Mouse (Mus musculus) 3T3-L1 (cell line): Measurements from ENCODE around the gene Dclre1a.

Experiments used
- DNase-seq: peaks from one replicate; pipeline ENCODE4 v3.0.0-alpha.2; 2015; ENCODE audit warnings: low read depth, low spot score

Gene Dclre1a

GRCm38 (mm10) chr19:56547456-56548229 is at the start of gene Dclre1a:
TSS of gene Dclre1a (minus strand) at chr19:56548222.
- DNase-seq: peak; percentile 70

DNA sequence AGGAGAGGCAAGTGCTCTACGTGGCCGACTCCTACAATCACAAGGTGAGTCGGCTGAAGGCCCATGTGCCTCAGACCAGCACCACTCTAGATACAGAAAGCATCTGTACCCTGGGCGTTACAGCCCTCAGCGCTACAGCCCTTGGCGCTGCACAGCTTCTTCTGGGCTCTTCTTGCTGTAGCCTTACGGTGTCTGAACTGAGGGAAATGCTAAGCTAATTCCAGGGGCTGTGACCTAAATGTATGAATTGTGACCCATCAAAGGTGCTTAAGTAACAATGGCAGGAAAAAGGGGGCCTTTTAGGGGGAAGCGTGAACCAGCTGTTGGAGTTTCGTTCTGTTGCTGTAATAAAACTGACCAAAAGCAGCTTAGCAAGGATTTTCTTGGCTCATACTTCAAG is 44.5 kb upstream of the Dclre1a start:
- no peak for DNase-seq

- no peak for DNase-seq
These were observed 42.2 kb upstream of the Dclre1a start for GRCm38 (mm10) chr19:56590250-56590649.

- no peak for DNase-seq
These were observed 41.4 kb upstream of the Dclre1a start for GRCm38 (mm10) chr19:56589455-56589854.

DNA sequence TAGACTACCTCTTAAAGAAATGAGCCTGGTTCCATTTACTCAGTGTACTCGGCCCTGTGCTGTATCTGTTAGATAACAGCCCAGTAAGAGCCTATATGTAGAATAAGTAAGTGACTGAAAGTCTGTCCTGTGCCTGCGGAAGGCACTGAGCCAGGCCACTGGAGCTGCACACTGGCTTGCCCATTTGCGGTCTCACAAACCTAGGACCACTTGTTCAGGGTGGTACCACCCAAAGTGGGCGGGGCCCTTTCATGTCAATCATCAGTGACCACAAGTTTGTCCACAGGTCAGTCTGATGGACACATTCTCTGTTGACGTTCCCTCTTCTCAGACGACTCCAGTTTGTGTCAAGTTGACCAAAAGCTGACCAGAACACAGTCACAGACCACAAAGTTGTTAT is 41.0 kb upstream of the Dclre1a start:
- peak; percentile 27 for DNase-seq

DNA sequence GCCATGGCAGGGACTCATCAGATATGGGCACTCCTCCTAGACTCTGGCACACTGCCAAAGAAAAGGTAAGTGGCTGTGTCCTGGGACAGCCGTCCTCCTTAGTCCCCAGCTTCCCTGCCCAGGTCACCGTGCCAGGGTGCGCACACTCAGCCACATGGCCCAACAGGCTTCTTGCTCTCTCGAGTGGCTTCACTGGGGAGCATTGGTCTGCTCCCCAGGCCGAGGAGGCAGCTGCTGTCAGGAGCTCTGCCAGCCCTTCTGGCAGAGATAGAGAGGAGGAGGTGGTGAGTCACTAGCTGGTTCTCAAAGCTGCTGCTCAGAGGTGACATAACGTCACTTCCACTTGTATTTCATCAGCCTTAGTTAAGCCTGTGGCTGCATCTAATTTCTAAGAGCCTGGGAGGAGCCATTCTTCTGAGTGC is 40.2 kb upstream of the Dclre1a start:
- DNase-seq: peak; percentile 98

DNA sequence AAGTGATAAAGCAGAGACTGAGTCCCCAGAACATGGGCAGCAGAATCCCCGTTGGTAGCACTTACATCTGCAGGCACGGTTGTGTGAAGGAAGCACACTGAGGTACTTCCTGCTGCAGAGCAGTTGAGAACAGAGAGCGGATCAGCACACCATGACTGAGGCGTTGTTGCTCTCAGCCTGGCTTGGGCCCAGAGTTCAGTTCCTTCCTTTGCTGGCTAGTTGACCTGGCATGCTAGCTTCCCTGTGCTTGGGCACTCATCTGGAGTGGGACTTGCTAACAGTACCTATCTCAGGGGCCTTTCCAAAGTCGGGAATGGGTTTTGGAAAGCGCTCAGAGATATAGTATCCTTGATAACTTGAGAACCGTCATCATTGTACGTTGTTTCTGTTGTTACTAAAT is 38.3 kb upstream of the Dclre1a start:
- DNase-seq: no peak

GRCm38 (mm10) chr19:56584288-56584687 is 36.3 kb upstream of the Dclre1a start:
- no peak for DNase-seq

GRCm38 (mm10) chr19:56583785-56584184 is 35.8 kb upstream of the Dclre1a start:
- no peak for DNase-seq

DNA sequence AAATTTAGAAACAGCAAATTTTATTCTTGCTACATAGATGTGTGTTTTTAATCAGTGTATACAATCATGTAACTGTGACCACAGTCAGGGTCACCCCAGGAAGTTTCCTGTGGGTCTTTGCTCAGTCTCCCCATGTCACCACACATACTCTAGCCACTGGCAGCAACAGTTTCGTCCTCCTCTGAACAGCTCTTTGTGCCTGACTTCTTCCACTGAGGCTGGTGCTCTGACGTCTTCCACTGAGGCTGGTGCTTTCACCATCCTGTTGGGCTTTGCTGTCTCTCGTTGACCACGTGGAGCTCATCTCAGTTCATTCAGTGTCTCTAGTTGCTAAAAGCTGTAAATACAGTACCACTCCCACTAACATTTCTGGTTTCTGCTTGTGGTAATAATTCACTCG is 34.0 kb upstream of the Dclre1a start:
- DNase-seq: no peak

- DNase-seq: no peak
These were observed 29.8 kb upstream of the Dclre1a start for GRCm38 (mm10) chr19:56577801-56578200.

- no peak for DNase-seq
These were observed 25.2 kb upstream of the Dclre1a start for GRCm38 (mm10) chr19:56573184-56573583.

- no peak for DNase-seq
These were observed 23.9 kb upstream of the Dclre1a start for GRCm38 (mm10) chr19:56571913-56572312.

GRCm38 (mm10) chr19:56571234-56571633 is 23.2 kb upstream of the Dclre1a start:
- DNase-seq: no peak

GRCm38 (mm10) chr19:56570781-56571180 is 22.8 kb upstream of the Dclre1a start:
- DNase-seq: no peak

DNA sequence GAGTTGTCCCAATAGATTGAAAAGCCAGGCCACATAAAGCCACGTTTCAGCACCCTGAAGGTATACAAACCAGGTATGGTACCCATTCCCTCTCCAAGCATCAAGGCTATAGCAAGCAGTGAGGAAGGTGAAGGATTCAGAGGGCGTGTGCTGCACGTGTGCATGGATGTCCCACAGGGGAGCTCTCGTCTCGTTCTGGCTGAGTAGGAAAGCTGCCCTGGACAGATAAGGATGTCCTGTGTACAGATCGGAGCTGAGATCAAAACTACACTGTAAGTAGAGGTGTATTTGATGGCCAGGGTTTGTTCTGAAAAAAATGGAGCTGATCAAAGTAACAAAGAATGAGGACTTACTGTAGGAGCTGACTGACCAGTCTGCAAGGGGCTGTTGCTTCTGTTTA is 18.9 kb upstream of the Dclre1a start:
- no peak for DNase-seq

DNA sequence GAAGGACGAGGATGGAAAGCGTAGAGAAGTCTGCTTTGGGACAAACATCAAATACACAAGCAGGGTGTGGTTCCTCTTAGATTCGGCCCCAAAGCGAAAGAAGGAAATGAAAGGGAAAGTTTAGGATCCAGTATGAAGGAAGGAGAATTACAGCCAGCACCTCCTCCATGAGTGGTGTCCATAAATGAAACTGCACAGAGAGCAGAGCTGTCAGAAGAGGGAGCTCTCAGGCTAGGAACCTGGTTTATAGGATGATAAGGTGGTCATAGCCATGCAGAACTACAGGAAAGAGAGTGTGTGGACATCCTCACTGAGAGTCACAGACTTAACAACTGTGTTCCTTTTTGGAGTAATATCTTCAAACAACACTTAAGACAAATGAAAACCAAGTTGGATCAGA is 18.0 kb upstream of the Dclre1a start:
- DNase-seq: peak; percentile 79

DNA sequence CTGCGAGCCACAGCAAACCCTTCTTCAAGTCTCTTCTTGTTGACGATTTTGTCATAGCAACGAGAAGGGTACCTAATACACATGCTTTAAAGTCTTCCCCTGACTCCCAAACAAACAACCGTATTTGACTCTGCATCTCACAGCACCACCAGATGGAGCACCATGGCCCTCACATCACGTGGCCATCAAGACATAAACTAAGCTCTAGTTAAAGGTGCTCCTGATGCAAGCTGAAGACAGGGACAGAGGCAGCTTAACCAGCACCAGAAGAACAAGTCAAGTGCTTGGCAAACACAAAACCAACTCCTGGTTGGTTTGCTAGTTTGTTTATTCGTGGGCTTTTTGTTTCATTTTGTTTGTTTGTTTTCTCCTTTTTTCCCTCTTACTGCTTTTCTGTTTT is 17.3 kb upstream of the Dclre1a start:
- DNase-seq: peak; percentile 56

DNA sequence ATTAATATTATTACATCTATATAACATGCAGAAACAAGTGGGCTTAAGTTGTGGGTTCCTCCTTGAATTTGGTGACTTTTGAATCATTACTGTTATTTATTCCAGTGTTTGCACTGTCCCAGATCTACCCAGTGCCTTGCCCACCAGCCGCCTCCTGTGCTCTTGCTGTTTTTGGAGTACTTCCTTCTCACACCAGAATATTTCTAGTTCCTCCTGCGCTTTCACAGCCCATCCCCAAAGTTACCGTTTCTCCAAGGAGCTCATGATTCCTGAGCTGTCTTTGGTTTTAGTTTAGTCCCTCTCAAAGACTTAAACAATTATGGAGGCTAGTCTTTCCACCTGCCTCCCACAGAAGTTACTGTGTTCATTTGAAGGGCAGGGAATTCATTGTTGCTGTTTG is 15.4 kb upstream of the Dclre1a start:
- no peak for DNase-seq

DNA sequence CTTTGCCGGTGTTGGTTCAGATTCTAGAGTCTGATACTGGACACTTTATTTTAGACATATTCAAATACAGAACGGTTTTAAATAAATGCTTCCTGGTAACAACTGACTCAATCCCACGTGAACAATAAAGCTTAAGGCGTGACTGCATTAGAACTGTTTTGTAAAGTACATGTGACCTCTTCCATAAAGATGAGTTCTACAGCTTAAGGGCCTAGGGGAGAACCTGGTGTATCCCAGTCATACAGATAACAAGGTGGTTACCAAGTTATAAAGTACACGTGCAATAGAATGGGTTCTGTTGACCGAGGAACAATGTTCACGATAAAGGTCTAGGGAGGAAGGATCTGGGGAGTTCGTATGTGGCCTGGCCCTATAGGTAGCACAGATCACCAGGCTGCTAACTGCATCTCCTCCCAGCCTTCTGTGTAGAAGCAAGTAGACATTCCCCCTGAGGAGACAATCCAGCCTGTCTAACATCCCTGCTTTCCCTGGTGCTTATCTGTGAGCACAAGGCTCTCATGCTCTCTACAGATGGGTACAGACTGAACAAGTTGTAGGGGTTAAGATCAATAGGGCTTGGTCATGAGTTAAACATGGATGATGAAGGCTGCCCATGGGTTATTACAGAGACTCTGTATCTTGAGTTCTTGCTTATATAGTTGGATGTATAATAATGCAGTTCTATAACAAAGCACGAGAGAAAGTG is 14.6 kb upstream of the Dclre1a start:
- DNase-seq: no peak

DNA sequence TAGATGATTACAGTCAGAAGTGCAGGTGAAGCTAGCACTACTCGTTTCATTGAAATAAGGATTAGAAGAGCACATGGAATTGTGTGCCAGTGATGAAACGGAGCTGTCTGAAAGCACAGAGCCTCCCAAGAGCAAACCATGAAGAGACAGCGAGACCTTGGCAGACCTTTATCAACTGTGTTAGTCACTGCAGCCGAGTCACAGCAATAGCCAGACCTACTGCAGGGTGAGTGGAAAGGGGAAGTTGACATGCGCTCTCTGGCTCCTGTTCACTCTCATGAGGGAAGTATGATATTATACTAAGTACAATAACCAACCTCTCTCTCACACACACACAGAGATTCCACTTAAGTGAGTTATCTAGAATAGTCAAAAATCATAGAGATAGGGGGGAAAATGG is 8.0 kb upstream of the Dclre1a start:
- peak; percentile 71 for DNase-seq

DNA sequence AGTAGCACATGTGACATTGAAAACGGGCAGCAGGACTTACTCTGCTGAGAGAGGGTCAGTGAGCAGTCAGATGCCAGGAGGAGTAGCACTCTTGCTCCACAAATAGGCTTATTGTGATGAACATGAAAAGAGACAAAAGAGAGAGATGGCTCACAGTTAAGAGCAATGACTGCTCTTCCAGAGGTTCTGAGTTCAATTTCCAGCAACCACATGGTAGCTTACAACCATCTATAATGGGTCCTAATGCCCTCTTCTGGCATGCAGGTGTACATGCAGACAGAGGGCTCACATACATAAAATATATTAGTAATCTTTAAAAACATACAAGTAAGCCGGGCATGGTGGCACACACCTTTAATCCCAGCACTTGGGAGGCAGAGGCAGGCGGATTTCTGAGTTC is 5.2 kb upstream of the Dclre1a start:
- DNase-seq: no peak

DNA sequence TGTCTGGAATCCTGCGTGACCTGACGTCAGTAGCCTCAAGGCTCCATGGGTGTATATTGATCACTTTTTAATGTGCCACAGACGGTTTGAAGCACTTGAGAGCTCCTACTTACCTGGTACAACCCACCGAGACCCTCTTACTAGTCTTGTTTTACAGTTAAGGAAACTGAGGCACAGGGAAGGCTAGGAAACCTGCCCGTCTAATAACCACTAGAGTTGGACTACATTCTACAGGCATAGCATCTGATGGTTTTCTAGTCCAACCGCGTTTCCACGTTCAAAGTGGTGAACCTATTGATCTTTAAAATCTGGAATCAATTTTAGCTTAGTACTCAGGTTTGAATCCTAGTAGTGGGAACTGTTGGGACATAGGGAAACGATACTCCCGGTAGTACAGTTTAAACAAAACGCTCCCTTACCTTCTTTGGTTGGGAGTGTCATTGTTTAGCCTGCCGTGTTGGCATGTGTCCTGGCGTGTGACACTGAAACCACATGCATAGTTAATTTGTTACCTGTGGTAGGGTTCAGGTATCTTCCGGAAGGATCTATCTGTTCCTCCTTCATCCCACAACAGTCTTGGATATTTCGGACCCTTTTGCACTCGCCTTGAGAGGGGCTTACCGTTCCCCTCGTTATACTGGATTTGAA is 1.1 kb upstream of the Dclre1a start:
- DNase-seq: no peak
